Mouse (Mus musculus): ENCODE measurements around the gene Cnp. TPM values are rescaled to one million over a fixed set of nuclear protein-coding genes. Genes with fewer than 3 reads are reported as not detected.
A peak's percentile ranks its signal among the peaks of the same experiment; 100 is the strongest.
"Not testable (repeated sequence)": the region's sequence is repeated elsewhere in the genome, so short reads cannot be mapped to it uniquely, and the experiment has no call there.

The Cnp gene
- polyA plus RNA-seq (2015; fragmentation: Nextera tagmentation; extraction: Ambion mirVana) = 32.0 and 33.9 TPM in 2 replicates

- peak within 1 kb of the TSS; percentile 70 for H3K4me2 ChIP-seq (replicated peaks)
- H3K4me1 ChIP-seq = peaks cover 29% of the 10 kb centered on the region
- H3K9me3 ChIP-seq (replicated peaks) = no peaks in the 10 kb centered on the region
- peaks cover 12% of the 10 kb centered on the region for H3K27me3 ChIP-seq
- peak within 1 kb of the TSS; percentile 64 for H3K4me3 ChIP-seq (replicated peaks)
- ATAC-seq (ENCODE audit: insufficient number of reproducible peaks, low FRiP score, low TSS enrichment, low read depth) = peak; percentile 81
- peak within 1 kb of the TSS; percentile 79 for H3K27ac ChIP-seq (replicated peaks)
- peaks cover 14% of the 10 kb centered on the region for H3K36me3 ChIP-seq
- 1% methylated on average over 47 of the region's 47 CpGs for WGBS
- peak within 1 kb of the TSS; percentile 33; the same call in 1 of the 2 replicates for H3K9ac ChIP-seq
These were observed at the start of gene Cnp for GRCm38 (mm10) chr11:100574708-100575483. Cnp (plus strand) TSS chr11:100574904.

GRCm38 (mm10) chr11:100524987-100525630, 49.6 kb upstream of the Cnp start:
- Histone ChIP-seq H3K4me3 (replicated peaks) (peak overlapping the region; percentile 73), H3K4me2 (replicated peaks) (peak overlapping the region; percentile 89), H3K9ac (0 out of 2 replicates have a peak overlapping the region, but pooled peaks have one; percentile 69), H3K9me3 (replicated peaks) (no peaks in the 10 kb centered on the region), H3K4me1 (peaks cover 37% of the 10 kb centered on the region), H3K27ac (replicated peaks) (0 out of 2 replicates have a peak overlapping the region, but pooled peaks have one; percentile 4), H3K36me3 (peaks cover 36% of the 10 kb centered on the region), H3K27me3 (no peaks in the 10 kb centered on the region)
- no peak for ATAC-seq (ENCODE audit: insufficient number of reproducible peaks, low FRiP score, low TSS enrichment, low read depth)
- WGBS = 40% methylated on average over 11 of the region's 11 CpGs

- Histone ChIP-seq H3K27ac (replicated peaks) (peak overlapping the region; percentile 4; the same call in 1 of the 2 replicates), H3K9ac (peak overlapping the region; percentile 69), H3K36me3 (peaks cover 25% of the 10 kb centered on the region), H3K27me3 (no peaks in the 10 kb centered on the region), H3K9me3 (replicated peaks) (no peaks in the 10 kb centered on the region), H3K4me3 (replicated peaks) (peak overlapping the region; percentile 73), H3K4me1 (peaks cover 37% of the 10 kb centered on the region), H3K4me2 (replicated peaks) (peak overlapping the region; percentile 89)
- WGBS = 10% methylated on average over 15 of the region's 15 CpGs
- no peak for ATAC-seq (ENCODE audit: insufficient number of reproducible peaks, low FRiP score, low TSS enrichment, low read depth)
These were observed 48.5 kb upstream of the Cnp start for GRCm38 (mm10) chr11:100526052-100526816.

- WGBS = under 1% methylated on average over 26 of the region's 26 CpGs
- peaks cover 37% of the 10 kb centered on the region for H3K4me1 ChIP-seq
- H3K36me3 ChIP-seq = peaks cover 16% of the 10 kb centered on the region
- peak overlapping the region; percentile 69 for H3K9ac ChIP-seq
- H3K27ac ChIP-seq (replicated peaks) = peak overlapping the region; percentile 92
- peak; percentile 4; the same call in 1 of the 2 replicates for ATAC-seq (ENCODE audit: insufficient number of reproducible peaks, low FRiP score, low TSS enrichment, low read depth)
- H3K4me3 ChIP-seq (replicated peaks) = peak overlapping the region; percentile 73
- no peaks in the 10 kb centered on the region for H3K27me3 ChIP-seq
- H3K4me2 ChIP-seq (replicated peaks) = peak overlapping the region; percentile 89
- no peaks in the 10 kb centered on the region for H3K9me3 ChIP-seq (replicated peaks)
These were observed 47.6 kb upstream of the Cnp start for GRCm38 (mm10) chr11:100527066-100527457.

GRCm38 (mm10) chr11:100527458-100528374, 47.0 kb upstream of the Cnp start, which contains the start of gene Acly:
Acly (minus strand) TSS chr11:100528000.
- Histone ChIP-seq H3K9me3 (replicated peaks) (no peaks in the 10 kb centered on the region), H3K9ac (peak within 1 kb of the TSS; percentile 69), H3K4me2 (replicated peaks) (peak within 1 kb of the TSS; percentile 89), H3K27me3 (no peaks in the 10 kb centered on the region), H3K36me3 (peaks cover 10% of the 10 kb centered on the region), H3K27ac (replicated peaks) (peak within 1 kb of the TSS; percentile 92), H3K4me1 (peaks cover 37% of the 10 kb centered on the region), H3K4me3 (replicated peaks) (peak within 1 kb of the TSS; percentile 73)
- WGBS = under 1% methylated on average over 54 of the region's 54 CpGs
- ATAC-seq (ENCODE audit: insufficient number of reproducible peaks, low FRiP score, low TSS enrichment, low read depth) = peak; percentile 99

GRCm38 (mm10) chr11:100528375-100529165, 46.1 kb upstream of the Cnp start:
- WGBS = 20% methylated on average over 19 of the region's 19 CpGs
- H3K4me1 ChIP-seq = peaks cover 37% of the 10 kb centered on the region
- peak overlapping the region; percentile 92 for H3K27ac ChIP-seq (replicated peaks)
- no peaks in the 10 kb centered on the region for H3K27me3 ChIP-seq
- H3K4me2 ChIP-seq (replicated peaks) = peak overlapping the region; percentile 89
- H3K9ac ChIP-seq = peak overlapping the region; percentile 40
- H3K4me3 ChIP-seq (replicated peaks) = peak overlapping the region; percentile 73
- H3K9me3 ChIP-seq (replicated peaks) = no peaks in the 10 kb centered on the region
- peaks cover 1% of the 10 kb centered on the region; the same call in 1 of the 2 replicates for H3K36me3 ChIP-seq
- no peak; the same call in 1 of the 2 replicates for ATAC-seq (ENCODE audit: insufficient number of reproducible peaks, low FRiP score, low TSS enrichment, low read depth)

- H3K4me3 ChIP-seq (replicated peaks) = no peak overlapping the region
- peaks cover under 1% of the 10 kb centered on the region for H3K4me1 ChIP-seq
- H3K9ac ChIP-seq = no peak overlapping the region
- WGBS = 63% methylated on average over 6 of the region's 6 CpGs
- no peaks in the 10 kb centered on the region for H3K9me3 ChIP-seq (replicated peaks)
- ATAC-seq (ENCODE audit: insufficient number of reproducible peaks, low FRiP score, low TSS enrichment, low read depth) = no peak
- no peak overlapping the region for H3K4me2 ChIP-seq (replicated peaks)
- no peaks in the 10 kb centered on the region for H3K27me3 ChIP-seq
- H3K36me3 ChIP-seq = no peaks in the 10 kb centered on the region
- no peak overlapping the region for H3K27ac ChIP-seq (replicated peaks)
These were observed 40.8 kb upstream of the Cnp start for GRCm38 (mm10) chr11:100533871-100534270.

- not testable (repeated sequence) for H3K4me1 ChIP-seq; H3K27ac ChIP-seq (replicated peaks); H3K9me3 ChIP-seq (replicated peaks); H3K36me3 ChIP-seq; H3K27me3 ChIP-seq; H3K4me3 ChIP-seq (replicated peaks); H3K4me2 ChIP-seq (replicated peaks); ATAC-seq (ENCODE audit: insufficient number of reproducible peaks, low FRiP score, low TSS enrichment, low read depth); H3K9ac ChIP-seq
- 80% methylated on average over 2 of the region's 2 CpGs for WGBS
These were observed 40.3 kb upstream of the Cnp start for GRCm38 (mm10) chr11:100534411-100534810.

- not testable (repeated sequence) for H3K36me3 ChIP-seq; H3K4me1 ChIP-seq; ATAC-seq (ENCODE audit: insufficient number of reproducible peaks, low FRiP score, low TSS enrichment, low read depth); H3K4me2 ChIP-seq (replicated peaks); H3K27ac ChIP-seq (replicated peaks); H3K9ac ChIP-seq; H3K4me3 ChIP-seq (replicated peaks); H3K9me3 ChIP-seq (replicated peaks); H3K27me3 ChIP-seq
- 79% methylated on average over 6 of the region's 6 CpGs for WGBS
These were observed 39.9 kb upstream of the Cnp start for GRCm38 (mm10) chr11:100534821-100535220.

Data from embryonic facial prominence, embryonic 15.5 days (tissue).